Mouse (Mus musculus): ENCODE results near the gene Tfdp1.

DNA sequence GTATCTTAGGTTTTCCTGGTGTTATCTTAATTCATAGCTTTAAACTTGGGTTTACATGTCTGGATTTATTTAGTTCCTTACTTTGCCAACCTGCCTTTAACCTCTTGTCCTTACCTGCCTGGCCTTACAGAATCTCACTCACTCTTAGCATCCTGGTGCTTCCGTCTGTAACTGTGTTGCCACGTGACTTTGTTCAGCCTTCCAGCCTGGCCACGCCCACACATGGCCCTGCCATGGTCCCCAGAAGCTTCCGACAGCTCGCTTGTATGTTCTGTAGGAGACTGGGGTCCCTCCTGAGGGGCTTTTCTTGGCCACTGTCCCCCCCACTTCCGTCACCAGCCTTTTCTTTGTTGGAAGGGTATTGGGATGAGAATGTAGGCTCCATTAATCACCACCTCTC lies 17.7 kb downstream of the Tfdp1 start:
- TF ChIP-seq POLR2A (IDR thresholded peaks at IDR 0.05; ENCODE audit: low read depth, low read length) (no peak), CTCF (IDR thresholded peaks at IDR 0.05; ENCODE audit: extremely low read depth, insufficient read length, insufficient replicate concordance, low read depth, low read length) (no peak)

Data from small intestine, adult 2 months (tissue).